Mouse (Mus musculus): ENCODE results near the gene Spon1. TPM values are rescaled to one million over a fixed set of nuclear protein-coding genes. Genes with fewer than 3 reads are reported as not detected.

Gene Spon1
- polyA plus RNA-seq, 1 experiment from 2014 or later: 19.8 TPM

DNA sequence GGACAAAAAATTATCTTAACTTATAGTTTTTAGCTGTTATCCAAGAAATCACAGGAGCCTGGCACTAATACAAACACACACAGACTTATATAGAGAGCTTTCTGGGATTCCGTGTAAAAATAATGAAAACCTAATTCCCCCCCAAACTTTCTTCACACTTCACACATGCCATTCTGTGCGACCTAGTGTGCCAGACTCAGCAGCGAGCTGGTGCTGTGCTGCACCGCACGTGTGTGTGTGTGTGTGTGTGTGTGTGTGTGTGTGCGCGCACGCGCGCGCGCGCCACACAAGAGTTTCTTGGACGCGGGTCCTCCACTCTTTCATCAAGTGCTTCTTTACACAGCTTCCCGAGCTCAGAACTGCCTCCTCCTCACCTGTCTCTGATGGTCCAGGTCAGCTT lies 292.4 kb downstream of the Spon1 start:
- no peaks in the 10 kb centered on the region for H3K36me3 ChIP-seq (ENCODE audit: control insufficient read depth, insufficient read depth, low read length)
- no peak overlapping the region for H3K4me3 ChIP-seq (ENCODE audit: low read depth, low read length)
- H3K9ac ChIP-seq (replicated peaks; ENCODE audit: low read depth, low read length): no peak overlapping the region
- no peak overlapping the region for H3K4me2 ChIP-seq (replicated peaks; ENCODE audit: low read depth, low read length)
- no peak overlapping the region for H3K27ac ChIP-seq (ENCODE audit: low read length)
- H3K27me3 ChIP-seq (ENCODE audit: control insufficient read depth, insufficient read depth, low read length): no peaks in the 10 kb centered on the region
- no peak for ATAC-seq (ENCODE audit: insufficient number of reproducible peaks, insufficient read depth, low FRiP score, low read depth)
- 89% methylated on average over 16 of the region's 16 CpGs for WGBS
- no peaks in the 10 kb centered on the region for H3K4me1 ChIP-seq (ENCODE audit: control insufficient read depth, insufficient read depth, low read length)
- H3K9me3 ChIP-seq (ENCODE audit: control insufficient read depth, low read depth, low read length): no peaks in the 10 kb centered on the region

DNA sequence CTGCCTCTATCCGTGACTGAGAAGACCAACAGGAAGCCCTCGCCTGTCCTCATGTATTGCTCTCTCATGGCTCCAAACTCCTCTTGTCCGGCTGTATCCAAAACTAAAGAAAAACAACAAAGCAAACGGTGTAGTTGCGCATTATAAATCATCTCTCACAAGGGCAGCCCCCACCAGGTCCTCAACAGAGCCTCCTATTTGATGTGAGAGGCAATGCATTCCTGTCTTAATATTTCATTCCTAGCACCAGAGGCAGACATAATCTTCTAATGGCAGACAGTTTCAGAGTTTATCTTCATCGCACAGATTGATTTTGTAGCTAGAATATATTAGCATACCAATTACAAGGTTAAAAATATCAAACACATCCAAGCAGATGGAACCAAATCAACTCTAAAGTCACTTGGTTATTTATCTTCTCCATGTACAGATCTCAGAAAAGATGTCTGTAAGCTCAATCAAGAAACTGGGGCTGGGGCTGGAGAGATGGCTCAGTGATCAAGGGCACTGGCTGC lies 293.2 kb downstream of the Spon1 start:
- Histone ChIP-seq H3K4me2 (replicated peaks; ENCODE audit: low read depth, low read length) (no peak overlapping the region), H3K4me3 (ENCODE audit: low read depth, low read length) (no peak overlapping the region), H3K9me3 (ENCODE audit: control insufficient read depth, low read depth, low read length) (no peaks in the 10 kb centered on the region), H3K36me3 (ENCODE audit: control insufficient read depth, insufficient read depth, low read length) (no peaks in the 10 kb centered on the region), H3K9ac (replicated peaks; ENCODE audit: low read depth, low read length) (no peak overlapping the region), H3K4me1 (ENCODE audit: control insufficient read depth, insufficient read depth, low read length) (peaks cover 4% of the 10 kb centered on the region; the same call in 1 of the 2 replicates), H3K27ac (ENCODE audit: low read length) (no peak overlapping the region), H3K27me3 (ENCODE audit: control insufficient read depth, insufficient read depth, low read length) (no peaks in the 10 kb centered on the region)
- 81% methylated on average over 6 of the region's 6 CpGs for WGBS
- ATAC-seq (ENCODE audit: insufficient number of reproducible peaks, insufficient read depth, low FRiP score, low read depth): no peak

DNA sequence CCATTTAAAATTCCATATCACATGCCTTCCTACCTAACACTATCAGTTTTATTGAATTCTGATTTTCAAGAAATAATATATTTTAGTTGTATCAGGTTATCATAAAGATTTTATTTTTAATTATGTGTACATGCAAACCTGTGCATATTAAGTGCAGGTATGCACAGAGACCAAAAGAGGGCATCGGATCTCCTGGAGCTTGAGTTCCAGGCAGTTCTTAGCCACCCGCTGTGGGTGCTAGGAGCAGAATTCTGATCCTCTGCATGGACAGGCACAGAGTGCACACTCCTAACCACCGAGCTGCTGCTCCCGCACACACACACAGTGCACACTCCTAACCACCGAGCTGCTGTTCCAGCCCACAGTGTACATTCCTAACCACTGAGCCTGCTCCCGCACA lies 294.6 kb downstream of the Spon1 start:
- Histone ChIP-seq H3K4me1 (ENCODE audit: control insufficient read depth, insufficient read depth, low read length) (peaks cover 7% of the 10 kb centered on the region; the same call in 1 of the 2 replicates), H3K9ac (replicated peaks; ENCODE audit: low read depth, low read length) (no peak overlapping the region), H3K36me3 (ENCODE audit: control insufficient read depth, insufficient read depth, low read length) (no peaks in the 10 kb centered on the region), H3K4me3 (ENCODE audit: low read depth, low read length) (no peak overlapping the region), H3K4me2 (replicated peaks; ENCODE audit: low read depth, low read length) (no peak overlapping the region), H3K9me3 (ENCODE audit: control insufficient read depth, low read depth, low read length) (no peaks in the 10 kb centered on the region), H3K27me3 (ENCODE audit: control insufficient read depth, insufficient read depth, low read length) (no peaks in the 10 kb centered on the region), H3K27ac (ENCODE audit: low read length) (no peak overlapping the region)
- ATAC-seq (ENCODE audit: insufficient number of reproducible peaks, insufficient read depth, low FRiP score, low read depth): no peak
- WGBS: 97% methylated on average over 6 of the region's 6 CpGs

DNA sequence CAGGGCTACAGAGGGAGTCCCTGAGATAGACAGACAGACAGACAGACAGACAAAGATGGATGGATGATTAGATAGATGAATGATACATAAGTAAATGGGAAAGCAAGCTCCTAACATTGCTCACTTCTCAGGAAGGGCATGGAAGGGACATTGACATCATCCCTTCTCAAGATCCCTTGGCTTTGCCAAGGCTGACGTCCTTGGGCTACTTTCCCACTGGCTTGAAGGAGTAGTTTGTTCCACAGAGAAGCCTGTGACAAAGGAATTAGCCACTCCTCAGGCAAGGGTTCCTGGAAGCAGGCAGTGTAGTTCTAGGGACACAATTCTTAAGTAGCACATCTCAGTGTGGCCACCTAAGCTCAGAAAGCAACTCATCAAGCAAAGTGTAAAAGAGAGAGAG lies 296.7 kb downstream of the Spon1 start:
- ATAC-seq (ENCODE audit: insufficient number of reproducible peaks, insufficient read depth, low FRiP score, low read depth): no peak
- Histone ChIP-seq H3K9me3 (ENCODE audit: control insufficient read depth, low read depth, low read length) (no peaks in the 10 kb centered on the region), H3K27ac (ENCODE audit: low read length) (no peak overlapping the region), H3K4me3 (ENCODE audit: low read depth, low read length) (no peak overlapping the region), H3K4me2 (replicated peaks; ENCODE audit: low read depth, low read length) (no peak overlapping the region), H3K36me3 (ENCODE audit: control insufficient read depth, insufficient read depth, low read length) (no peaks in the 10 kb centered on the region), H3K9ac (replicated peaks; ENCODE audit: low read depth, low read length) (no peak overlapping the region), H3K4me1 (ENCODE audit: control insufficient read depth, insufficient read depth, low read length) (peaks cover 10% of the 10 kb centered on the region; the same call in 1 of the 2 replicates), H3K27me3 (ENCODE audit: control insufficient read depth, insufficient read depth, low read length) (no peaks in the 10 kb centered on the region)
- WGBS: 58% methylated on average over 1 of the region's 1 CpGs

DNA sequence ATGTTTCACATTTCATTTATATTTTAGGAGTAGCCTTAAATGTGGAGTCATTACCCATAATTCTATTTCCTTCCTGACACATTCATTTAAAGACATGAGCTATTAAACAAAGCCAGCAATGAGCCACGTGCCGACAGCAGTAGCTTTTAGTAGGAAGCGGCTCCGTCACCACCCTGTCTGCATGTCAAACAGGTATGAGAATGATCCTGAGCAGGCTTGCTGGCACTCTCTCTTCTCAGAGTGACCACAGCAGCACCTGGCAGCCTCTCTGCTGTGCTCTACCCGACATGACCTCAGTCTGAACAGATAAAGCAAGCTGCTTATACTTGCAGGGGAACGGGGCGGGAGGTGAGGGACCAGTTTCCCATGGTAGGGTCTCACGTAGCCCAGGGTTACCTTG lies 297.7 kb downstream of the Spon1 start:
- no peak; the same call in 1 of the 2 replicates for ATAC-seq (ENCODE audit: insufficient number of reproducible peaks, insufficient read depth, low FRiP score, low read depth)
- Histone ChIP-seq H3K4me1 (ENCODE audit: control insufficient read depth, insufficient read depth, low read length) (peaks cover 10% of the 10 kb centered on the region; the same call in 1 of the 2 replicates), H3K9ac (replicated peaks; ENCODE audit: low read depth, low read length) (no peak overlapping the region), H3K27me3 (ENCODE audit: control insufficient read depth, insufficient read depth, low read length) (no peaks in the 10 kb centered on the region), H3K4me2 (replicated peaks; ENCODE audit: low read depth, low read length) (no peak overlapping the region), H3K27ac (ENCODE audit: low read length) (0 out of 2 replicates have a peak overlapping the region, but pooled peaks have one; percentile 7), H3K9me3 (ENCODE audit: control insufficient read depth, low read depth, low read length) (no peaks in the 10 kb centered on the region), H3K36me3 (ENCODE audit: control insufficient read depth, insufficient read depth, low read length) (no peaks in the 10 kb centered on the region), H3K4me3 (ENCODE audit: low read depth, low read length) (no peak overlapping the region)
- WGBS: 33% methylated on average over 8 of the region's 8 CpGs

DNA sequence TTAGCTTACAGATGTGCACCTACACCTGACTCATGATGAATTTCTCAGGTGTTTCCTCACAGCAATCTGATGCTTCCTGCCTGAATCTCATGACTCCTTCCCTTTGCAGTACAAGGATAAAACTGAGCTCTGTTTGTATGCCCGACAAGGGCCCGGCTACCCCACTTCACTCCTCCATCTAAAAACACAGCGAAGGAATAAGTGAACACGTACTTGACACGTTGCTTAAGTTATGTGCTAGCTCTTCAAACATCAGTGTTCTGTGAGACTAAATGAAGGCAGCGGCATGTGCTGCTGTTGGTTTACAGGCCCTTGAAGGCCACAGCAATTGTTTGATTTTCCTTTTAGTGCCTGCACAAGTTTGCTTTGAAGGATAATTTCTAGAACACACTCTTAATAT lies 298.2 kb downstream of the Spon1 start:
- H3K9ac ChIP-seq (replicated peaks; ENCODE audit: low read depth, low read length): no peak overlapping the region
- no peak overlapping the region for H3K4me3 ChIP-seq (ENCODE audit: low read depth, low read length)
- no peaks in the 10 kb centered on the region for H3K9me3 ChIP-seq (ENCODE audit: control insufficient read depth, low read depth, low read length)
- no peak for ATAC-seq (ENCODE audit: insufficient number of reproducible peaks, insufficient read depth, low FRiP score, low read depth)
- no peaks in the 10 kb centered on the region for H3K36me3 ChIP-seq (ENCODE audit: control insufficient read depth, insufficient read depth, low read length)
- H3K27me3 ChIP-seq (ENCODE audit: control insufficient read depth, insufficient read depth, low read length): no peaks in the 10 kb centered on the region
- no peak overlapping the region for H3K27ac ChIP-seq (ENCODE audit: low read length)
- 63% methylated on average over 6 of the region's 6 CpGs for WGBS
- peaks cover 10% of the 10 kb centered on the region; the same call in 1 of the 2 replicates for H3K4me1 ChIP-seq (ENCODE audit: control insufficient read depth, insufficient read depth, low read length)
- H3K4me2 ChIP-seq (replicated peaks; ENCODE audit: low read depth, low read length): no peak overlapping the region

DNA sequence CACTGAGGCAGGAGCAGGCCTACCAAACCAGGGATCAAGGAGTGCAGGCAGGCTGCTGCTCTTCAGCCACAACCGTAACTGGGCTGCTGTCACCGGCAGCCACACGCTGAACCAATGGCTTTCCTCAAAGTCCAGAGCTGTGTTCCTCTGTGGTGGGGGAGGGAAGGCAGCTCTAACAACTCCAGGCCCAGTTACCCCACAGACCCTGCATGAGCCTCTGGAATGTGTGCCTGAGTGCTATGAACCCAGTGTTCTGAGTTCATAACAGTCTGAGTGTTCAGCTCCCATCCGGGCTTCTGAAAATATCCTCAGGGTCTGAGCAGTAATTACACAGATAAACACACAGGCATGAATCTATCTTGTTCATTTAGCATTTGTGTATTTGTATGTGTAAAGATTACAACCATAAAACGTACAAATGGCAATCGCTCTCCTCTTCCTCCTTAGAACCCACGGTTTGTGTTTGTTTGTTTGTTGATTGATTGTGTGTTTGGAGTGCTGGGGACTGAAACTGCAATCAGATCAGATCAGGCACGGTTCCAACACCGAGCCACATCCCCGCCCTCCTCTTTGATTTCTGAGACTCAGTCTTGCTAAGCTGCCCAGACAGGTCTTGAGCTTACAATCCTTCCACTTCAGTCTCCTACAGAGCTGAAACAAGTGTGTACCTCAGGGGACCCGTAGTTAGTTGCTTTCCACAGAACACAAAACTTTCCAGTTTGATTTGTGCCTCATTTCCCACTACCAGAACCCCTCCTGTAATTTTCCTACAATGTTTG lies 299.8 kb downstream of the Spon1 start:
- H3K27ac ChIP-seq (ENCODE audit: low read length): peak overlapping the region; percentile 52; the same call in 1 of the 2 replicates
- no peaks in the 10 kb centered on the region for H3K36me3 ChIP-seq (ENCODE audit: control insufficient read depth, insufficient read depth, low read length)
- 34% methylated on average over 11 of the region's 11 CpGs for WGBS
- H3K4me1 ChIP-seq (ENCODE audit: control insufficient read depth, insufficient read depth, low read length): peaks cover 15% of the 10 kb centered on the region; the same call in 1 of the 2 replicates
- H3K4me3 ChIP-seq (ENCODE audit: low read depth, low read length): no peak overlapping the region
- peak overlapping the region; percentile 47; the same call in 1 of the 2 replicates for H3K4me2 ChIP-seq (replicated peaks; ENCODE audit: low read depth, low read length)
- H3K27me3 ChIP-seq (ENCODE audit: control insufficient read depth, insufficient read depth, low read length): no peaks in the 10 kb centered on the region
- no peak for ATAC-seq (ENCODE audit: insufficient number of reproducible peaks, insufficient read depth, low FRiP score, low read depth)
- no peak overlapping the region for H3K9ac ChIP-seq (replicated peaks; ENCODE audit: low read depth, low read length)
- H3K9me3 ChIP-seq (ENCODE audit: control insufficient read depth, low read depth, low read length): no peaks in the 10 kb centered on the region

DNA sequence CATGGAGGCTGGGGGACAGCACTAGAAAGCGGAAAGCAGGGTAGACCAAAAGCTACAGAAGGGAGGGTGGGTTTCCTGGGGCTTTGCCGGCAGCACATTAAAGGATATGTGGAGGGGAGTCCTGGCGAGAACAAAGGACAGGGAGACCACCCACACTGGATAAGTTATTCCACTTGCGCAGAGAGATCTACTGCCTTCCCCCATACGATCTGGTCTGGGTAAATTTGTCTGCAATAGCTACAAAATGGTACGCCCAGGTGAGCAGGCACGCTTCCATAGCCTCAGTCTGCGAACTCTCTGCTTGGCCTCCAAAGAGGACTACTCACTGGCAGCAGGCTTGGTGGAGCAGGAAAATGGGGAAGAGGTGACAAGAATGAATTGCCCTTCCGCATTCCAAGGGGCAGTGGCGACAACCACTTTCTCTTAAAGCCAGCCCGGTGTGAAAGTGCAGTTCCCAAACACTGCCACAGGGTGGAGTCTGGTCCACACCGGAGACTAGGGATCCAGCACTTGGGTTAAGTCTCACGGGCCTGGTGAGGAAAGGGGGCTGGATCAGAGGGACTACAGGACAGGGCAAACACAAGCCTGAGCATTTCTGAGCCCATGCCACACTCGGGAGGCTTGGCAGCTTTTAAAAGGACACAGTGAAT lies 300.9 kb downstream of the Spon1 start:
- H3K4me2 ChIP-seq (replicated peaks; ENCODE audit: low read depth, low read length): peak overlapping the region; percentile 47
- peak; percentile 72 for ATAC-seq (ENCODE audit: insufficient number of reproducible peaks, insufficient read depth, low FRiP score, low read depth)
- H3K27ac ChIP-seq (ENCODE audit: low read length): peak overlapping the region; percentile 52; the same call in 1 of the 2 replicates
- WGBS: 4% methylated on average over 14 of the region's 14 CpGs
- H3K9ac ChIP-seq (replicated peaks; ENCODE audit: low read depth, low read length): no peak overlapping the region
- H3K27me3 ChIP-seq (ENCODE audit: control insufficient read depth, insufficient read depth, low read length): no peaks in the 10 kb centered on the region
- no peaks in the 10 kb centered on the region for H3K36me3 ChIP-seq (ENCODE audit: control insufficient read depth, insufficient read depth, low read length)
- H3K9me3 ChIP-seq (ENCODE audit: control insufficient read depth, low read depth, low read length): no peaks in the 10 kb centered on the region
- H3K4me1 ChIP-seq (ENCODE audit: control insufficient read depth, insufficient read depth, low read length): peaks cover 20% of the 10 kb centered on the region; the same call in 1 of the 2 replicates
- H3K4me3 ChIP-seq (ENCODE audit: low read depth, low read length): peak overlapping the region; percentile 11; the same call in 1 of the 2 replicates

Measured in stomach, embryonic 14.5 days (tissue).